9 mouse cellular contexts compared by ENCODE assay signal in genomic region chr17:75931022-75931421, GRCm38 (mm10).
DNase-seq lines count a peak whose midpoint lies in the region; ATAC-seq and TF ChIP-seq lines count a peak whose summit lies in the region.
"Had no signal": no experiment of that assay in that cellular context is flagged by ENCODE, and none has a peak within 500 bp of the region (broad histone marks: within the 10 kb centered on the region; RNA-seq: fewer than 3 reads in every experiment).

No protein-coding gene starts in this region.

- no peaks in the 10 kb centered on the region for H3K36me3 ChIP-seq in kidney, embryonic 15.5 days
- H3K36me3 ChIP-seq in ES-E14 (ENCODE audit: control insufficient read depth, insufficient read depth, low read length, poor library complexity, severe bottlenecking): no peaks in the 10 kb centered on the region
- no peaks in the 10 kb centered on the region for H3K36me3 ChIP-seq in hindbrain, postnatal 0 days (ENCODE audit: insufficient read depth, low read length)
- H3K36me3 ChIP-seq: embryonic facial prominence, embryonic 13.5 days; limb, embryonic 12.5 days had no signal

- no peak for ATAC-seq in kidney, embryonic 15.5 days (replicated peaks; ENCODE audit: low FRiP score)
- peak; percentile 47; the same call in 1 of the 2 replicates for ATAC-seq in hindbrain, postnatal 0 days
- peak; percentile 61; the same call in 1 of the 2 replicates for ATAC-seq in megakaryocyte-erythroid progenitor cell, adult 5-6 weeks (replicated peaks; ENCODE audit: low FRiP score, low TSS enrichment, poor library complexity, severe bottlenecking)

- H3K27me3 ChIP-seq in kidney, embryonic 15.5 days: no peaks in the 10 kb centered on the region
- no peaks in the 10 kb centered on the region for H3K27me3 ChIP-seq in hindbrain, postnatal 0 days (ENCODE audit: insufficient read depth, low read length)
- H3K27me3 ChIP-seq: embryonic facial prominence, embryonic 13.5 days; limb, embryonic 12.5 days had no signal

- no peaks in the 10 kb centered on the region for H3K9me3 ChIP-seq in kidney, embryonic 15.5 days (replicated peaks)
- no peaks in the 10 kb centered on the region for H3K9me3 ChIP-seq in ES-E14 (ENCODE audit: control insufficient read depth, insufficient read depth, low read depth, low read length)
- no peaks in the 10 kb centered on the region for H3K9me3 ChIP-seq in hindbrain, postnatal 0 days (ENCODE audit: low read length)
- H3K9me3 ChIP-seq: embryonic facial prominence, embryonic 13.5 days; limb, embryonic 12.5 days had no signal

- H3K4me3 ChIP-seq in kidney, embryonic 15.5 days (replicated peaks): no peak overlapping the region
- no peak overlapping the region for H3K4me3 ChIP-seq in ES-E14 (ENCODE audit: insufficient read depth in 1 of 2, low read depth in 1 of 2, low read length in 2 of 2, poor library complexity in 1 of 2, severe bottlenecking in 1 of 2)
- no peak overlapping the region for H3K4me3 ChIP-seq in hindbrain, postnatal 0 days (ENCODE audit: low read length)
- H3K4me3 ChIP-seq: embryonic facial prominence, embryonic 13.5 days; limb, embryonic 12.5 days had no signal

- no peaks in the 10 kb centered on the region for H3K4me1 ChIP-seq in kidney, embryonic 15.5 days
- H3K4me1 ChIP-seq in ES-E14 (ENCODE audit: control insufficient read depth in 2 of 2, insufficient read depth in 2 of 2, low read length in 2 of 2, poor library complexity in 1 of 2): no peaks in the 10 kb centered on the region
- no peaks in the 10 kb centered on the region for H3K4me1 ChIP-seq in hindbrain, postnatal 0 days (ENCODE audit: insufficient read depth, low read length)
- H3K4me1 ChIP-seq: embryonic facial prominence, embryonic 13.5 days; limb, embryonic 12.5 days had no signal

- WGBS in kidney, embryonic 15.5 days: 79% methylated on average over 1 of the region's 1 CpGs
- 67% methylated on average over 1 of the region's 1 CpGs for WGBS in hindbrain, postnatal 0 days

- DNase-seq in kidney, adult 9 months: peak; percentile 35
- peak; percentile 44 for DNase-seq in ES-E14 (ENCODE audit: low read depth, low spot score)
- DNase-seq in c-Kit-positive CD71-positive TER-119-negative erythroid progenitor cells, embryonic 14.5 days (ENCODE audit: low read depth): peak; percentile 3
- peak; percentile 72 for DNase-seq in hindbrain, postnatal 0 days (ENCODE audit: low spot score)
- no peak for DNase-seq in ovary, postnatal 36 days (ENCODE audit: low spot score)

- H3K27ac ChIP-seq in kidney, embryonic 15.5 days: no peak overlapping the region
- no peak overlapping the region for H3K27ac ChIP-seq in ES-E14 (ENCODE audit: insufficient read depth, low read depth, low read length, poor library complexity, severe bottlenecking)
- H3K27ac ChIP-seq in hindbrain, postnatal 0 days: no peak overlapping the region
- H3K27ac ChIP-seq: embryonic facial prominence, embryonic 13.5 days; limb, embryonic 12.5 days had no signal

- peak; percentile 85 for TF ChIP-seq CTCF in hindbrain, postnatal 0 days (IDR thresholded peaks at IDR 0.05; ENCODE audit: low read depth)

- H3K9ac ChIP-seq in kidney, embryonic 15.5 days: no peak overlapping the region
- H3K9ac ChIP-seq in ES-E14 (ENCODE audit: insufficient read depth, low read depth, low read length, poor library complexity, severe bottlenecking): no peak overlapping the region
- H3K9ac ChIP-seq in hindbrain, postnatal 0 days (replicated peaks; ENCODE audit: low read length): no peak overlapping the region
- H3K9ac ChIP-seq: embryonic facial prominence, embryonic 13.5 days; limb, embryonic 12.5 days had no signal

- no peak overlapping the region for H3K4me2 ChIP-seq in kidney, embryonic 15.5 days
- H3K4me2 ChIP-seq in hindbrain, postnatal 0 days (ENCODE audit: low read depth, low read length): no peak overlapping the region
- H3K4me2 ChIP-seq: embryonic facial prominence, embryonic 13.5 days; limb, embryonic 12.5 days had no signal

- in situ Hi-C loops in ES-E14 (cut with MboI; ENCODE audit: low sequenced_read_pairs in 2 of 2, unreplicated experiment in 2 of 2): no loop called here

TF ChIP-seq in ES-E14, 5 proteins besides CTCF, POLR2A, EP300 and RAD21:
- TF ChIP-seq MAFK (IDR thresholded peaks at IDR 0.05; ENCODE audit: insufficient read depth, low read depth, low read length) (no peak), HCFC1 (IDR thresholded peaks at IDR 0.05; ENCODE audit: borderline replicate concordance, insufficient read depth, low read length) (no peak), ZC3H11A (IDR thresholded peaks at IDR 0.05; ENCODE audit: borderline replicate concordance, low read depth, low read length) (peak; percentile 68; the same call in 1 of the 2 replicates), ZNF384 (IDR thresholded peaks at IDR 0.05; ENCODE audit: low read depth, low read length) (peak; percentile 84), CHD2 (IDR thresholded peaks at IDR 0.05; ENCODE audit: low read depth, low read length) (no peak)
